Mouse (Mus musculus): ENCODE measurements at regions not wholly inside any gene's neighbourhood (a gene's known extent, or its start where the extent isn't known, plus 50 kb on each side); places are given as distances from the start of the nearest gene placed in this dataset.

DNA sequence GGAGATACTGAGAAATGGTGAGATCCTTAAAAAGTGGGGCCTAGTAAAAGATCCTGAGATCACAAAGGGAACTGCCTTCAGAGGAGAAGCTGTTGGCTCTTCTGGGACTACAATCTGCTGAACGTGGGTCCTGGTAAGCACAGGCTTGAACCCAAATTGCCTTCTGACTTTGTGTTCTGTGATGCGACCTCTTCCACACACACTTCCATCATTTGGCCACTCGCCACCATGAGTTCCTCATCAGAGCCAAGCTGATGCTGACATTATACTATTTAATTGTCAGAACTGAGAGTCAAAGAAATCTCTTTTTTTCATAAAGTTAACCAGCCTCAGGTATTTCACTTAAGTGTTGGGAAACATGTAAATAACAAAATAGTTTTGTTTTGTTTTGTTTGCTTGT is 635.1 kb downstream of the Slc4a3 start:
- Histone ChIP-seq H3K4me3 (replicated peaks; ENCODE audit: low read length) (no peak overlapping the region), H3K4me2 (replicated peaks) (no peak overlapping the region), H3K9me3 (ENCODE audit: control insufficient read depth, low read length) (no peaks in the 10 kb centered on the region), H3K27ac (no peak overlapping the region), H3K27me3 (ENCODE audit: control insufficient read depth, insufficient read depth, low read length) (no peaks in the 10 kb centered on the region), H3K36me3 (replicated peaks; ENCODE audit: control insufficient read depth, insufficient read depth) (no peaks in the 10 kb centered on the region), H3K4me1 (replicated peaks; ENCODE audit: control insufficient read depth, insufficient read depth, low read length) (no peaks in the 10 kb centered on the region), H3K9ac (no peak overlapping the region)
- 90% methylated on average over 3 of the region's 3 CpGs for WGBS
- DNase-seq (ENCODE audit: low spot score) (no peak), ATAC-seq (ENCODE audit: low FRiP score) (no peak)

DNA sequence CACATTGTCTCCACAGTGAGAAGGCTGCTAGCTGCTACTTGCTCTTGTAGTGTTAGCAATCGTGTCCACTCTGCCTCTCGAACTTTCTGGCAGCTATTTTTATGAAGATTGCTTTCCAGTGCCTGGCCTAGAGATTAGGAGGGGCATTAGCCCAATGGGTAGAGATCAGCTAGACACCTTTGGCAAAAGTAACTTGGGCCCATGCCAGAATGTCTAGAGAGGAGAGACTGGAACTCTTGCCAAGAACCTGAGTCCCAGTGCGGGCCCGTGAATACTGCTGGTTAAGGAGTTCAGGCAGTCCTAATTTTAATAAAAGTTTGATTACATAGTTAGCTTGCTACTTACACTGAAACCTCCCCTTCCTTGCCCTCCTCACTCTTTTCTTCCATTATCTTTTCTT is 648.8 kb downstream of the Slc4a3 start:
- Histone ChIP-seq H3K9me3 (ENCODE audit: control insufficient read depth, low read length) (no peaks in the 10 kb centered on the region), H3K27ac (no peak overlapping the region), H3K4me3 (replicated peaks; ENCODE audit: low read length) (no peak overlapping the region), H3K4me2 (replicated peaks) (no peak overlapping the region), H3K9ac (no peak overlapping the region), H3K4me1 (replicated peaks; ENCODE audit: control insufficient read depth, insufficient read depth, low read length) (no peaks in the 10 kb centered on the region), H3K27me3 (ENCODE audit: control insufficient read depth, insufficient read depth, low read length) (no peaks in the 10 kb centered on the region), H3K36me3 (replicated peaks; ENCODE audit: control insufficient read depth, insufficient read depth) (no peaks in the 10 kb centered on the region)
- WGBS = 76% methylated on average over 4 of the region's 4 CpGs
- DNase-seq (ENCODE audit: low spot score) (no peak), ATAC-seq (ENCODE audit: low FRiP score) (no peak)

GRCm38 (mm10) chr1:76197651-76198050 is 651.6 kb downstream of the Slc4a3 start:
- Histone ChIP-seq H3K27ac (no peak overlapping the region), H3K4me2 (replicated peaks) (no peak overlapping the region), H3K9ac (no peak overlapping the region), H3K9me3 (ENCODE audit: control insufficient read depth, low read length) (no peaks in the 10 kb centered on the region), H3K4me3 (replicated peaks; ENCODE audit: low read length) (no peak overlapping the region), H3K36me3 (replicated peaks; ENCODE audit: control insufficient read depth, insufficient read depth) (no peaks in the 10 kb centered on the region), H3K27me3 (ENCODE audit: control insufficient read depth, insufficient read depth, low read length) (no peaks in the 10 kb centered on the region), H3K4me1 (replicated peaks; ENCODE audit: control insufficient read depth, insufficient read depth, low read length) (no peaks in the 10 kb centered on the region)
- DNase-seq (ENCODE audit: low spot score) (no peak), ATAC-seq (ENCODE audit: low FRiP score) (no peak)
- 88% methylated on average over 3 of the region's 3 CpGs for WGBS

- no peak overlapping the region for H3K4me3 ChIP-seq (replicated peaks; ENCODE audit: low read length)
- H3K4me1 ChIP-seq (replicated peaks; ENCODE audit: control insufficient read depth, insufficient read depth, low read length) = no peaks in the 10 kb centered on the region
- H3K9ac ChIP-seq = no peak overlapping the region
- WGBS = 71% methylated on average over 3 of the region's 3 CpGs
- no peak overlapping the region for H3K27ac ChIP-seq
- no peak for ATAC-seq (ENCODE audit: low FRiP score)
- H3K9me3 ChIP-seq (ENCODE audit: control insufficient read depth, low read length) = no peaks in the 10 kb centered on the region
- no peak for DNase-seq (ENCODE audit: low spot score)
- H3K4me2 ChIP-seq (replicated peaks) = no peak overlapping the region
- no peaks in the 10 kb centered on the region for H3K36me3 ChIP-seq (replicated peaks; ENCODE audit: control insufficient read depth, insufficient read depth)
- H3K27me3 ChIP-seq (ENCODE audit: control insufficient read depth, insufficient read depth, low read length) = no peaks in the 10 kb centered on the region
Observed at GRCm38 (mm10) chr1:76200906-76201305, 654.8 kb downstream of the Slc4a3 start.

GRCm38 (mm10) chr1:76212486-76212885 is 666.4 kb downstream of the Slc4a3 start:
- no peak for DNase-seq (ENCODE audit: low spot score)
- H3K36me3 ChIP-seq (replicated peaks; ENCODE audit: control insufficient read depth, insufficient read depth) = no peaks in the 10 kb centered on the region
- 91% methylated on average over 5 of the region's 5 CpGs for WGBS

GRCm38 (mm10) chr1:76244721-76245120 is 698.7 kb downstream of the Slc4a3 start:
- no peaks in the 10 kb centered on the region for H3K36me3 ChIP-seq (replicated peaks; ENCODE audit: control insufficient read depth, insufficient read depth)
- peaks cover 11% of the 10 kb centered on the region for H3K4me1 ChIP-seq (replicated peaks; ENCODE audit: control insufficient read depth, insufficient read depth, low read length)
- ATAC-seq (ENCODE audit: low FRiP score) (no peak), DNase-seq (ENCODE audit: low spot score) (no peak)
- WGBS = 78% methylated on average over 3 of the region's 3 CpGs
- H3K27ac ChIP-seq = no peak overlapping the region
- H3K4me2 ChIP-seq (replicated peaks) = no peak overlapping the region
- no peak overlapping the region for H3K9ac ChIP-seq
- no peak overlapping the region for H3K4me3 ChIP-seq (replicated peaks; ENCODE audit: low read length)
- no peaks in the 10 kb centered on the region for H3K9me3 ChIP-seq (ENCODE audit: control insufficient read depth, low read length)
- H3K27me3 ChIP-seq (ENCODE audit: control insufficient read depth, insufficient read depth, low read length) = no peaks in the 10 kb centered on the region

More at GRCm38 (mm10) chr1:76212486-76212885, 666.4 kb downstream of the Slc4a3 start:
- Histone ChIP-seq H3K4me2 (replicated peaks) (no peak overlapping the region), H3K27me3 (ENCODE audit: control insufficient read depth, insufficient read depth, low read length) (no peaks in the 10 kb centered on the region), H3K4me1 (replicated peaks; ENCODE audit: control insufficient read depth, insufficient read depth, low read length) (no peaks in the 10 kb centered on the region), H3K4me3 (replicated peaks; ENCODE audit: low read length) (no peak overlapping the region), H3K9ac (no peak overlapping the region), H3K9me3 (ENCODE audit: control insufficient read depth, low read length) (no peaks in the 10 kb centered on the region), H3K27ac (no peak overlapping the region)
- no peak for ATAC-seq (ENCODE audit: low FRiP score)

GRCm38 (mm10) chr1:76246181-76246796 is 700.2 kb downstream of the Slc4a3 start:
- no peaks in the 10 kb centered on the region for H3K36me3 ChIP-seq (replicated peaks; ENCODE audit: control insufficient read depth, insufficient read depth)
- no peak overlapping the region for H3K4me3 ChIP-seq (replicated peaks; ENCODE audit: low read length)
- ATAC-seq (ENCODE audit: low FRiP score) (no peak), DNase-seq (ENCODE audit: low spot score) (no peak)
- H3K27me3 ChIP-seq (ENCODE audit: control insufficient read depth, insufficient read depth, low read length) = no peaks in the 10 kb centered on the region
- H3K9ac ChIP-seq = peak overlapping the region; percentile 7; the same call in 1 of the 2 replicates
- no peaks in the 10 kb centered on the region for H3K9me3 ChIP-seq (ENCODE audit: control insufficient read depth, low read length)
- H3K4me2 ChIP-seq (replicated peaks) = no peak overlapping the region
- H3K4me1 ChIP-seq (replicated peaks; ENCODE audit: control insufficient read depth, insufficient read depth, low read length) = peaks cover 11% of the 10 kb centered on the region
- 11% methylated on average over 8 of the region's 8 CpGs for WGBS
- H3K27ac ChIP-seq = peak overlapping the region; percentile 6; the same call in 1 of the 2 replicates

GRCm38 (mm10) chr1:76247126-76247525 is 701.1 kb downstream of the Slc4a3 start:
- ATAC-seq (ENCODE audit: low FRiP score) (no peak), DNase-seq (ENCODE audit: low spot score) (no peak)
- Histone ChIP-seq H3K4me2 (replicated peaks) (no peak overlapping the region), H3K4me1 (replicated peaks; ENCODE audit: control insufficient read depth, insufficient read depth, low read length) (peaks cover 11% of the 10 kb centered on the region), H3K4me3 (replicated peaks; ENCODE audit: low read length) (no peak overlapping the region), H3K27ac (no peak overlapping the region), H3K9ac (no peak overlapping the region), H3K9me3 (ENCODE audit: control insufficient read depth, low read length) (no peaks in the 10 kb centered on the region), H3K36me3 (replicated peaks; ENCODE audit: control insufficient read depth, insufficient read depth) (no peaks in the 10 kb centered on the region), H3K27me3 (ENCODE audit: control insufficient read depth, insufficient read depth, low read length) (no peaks in the 10 kb centered on the region)
- WGBS = 68% methylated on average over 8 of the region's 8 CpGs

- H3K4me2 ChIP-seq (replicated peaks) = no peak overlapping the region
- no peak overlapping the region for H3K9ac ChIP-seq
- no peaks in the 10 kb centered on the region for H3K9me3 ChIP-seq (ENCODE audit: control insufficient read depth, low read length)
- no peak overlapping the region for H3K4me3 ChIP-seq (replicated peaks; ENCODE audit: low read length)
- H3K27me3 ChIP-seq (ENCODE audit: control insufficient read depth, insufficient read depth, low read length) = no peaks in the 10 kb centered on the region
- no peaks in the 10 kb centered on the region; the same call in 1 of the 2 replicates for H3K4me1 ChIP-seq (replicated peaks; ENCODE audit: control insufficient read depth, insufficient read depth, low read length)
- 36% methylated on average over 4 of the region's 4 CpGs for WGBS
- H3K27ac ChIP-seq = no peak overlapping the region
- DNase-seq (ENCODE audit: low spot score) = no peak
- ATAC-seq (ENCODE audit: low FRiP score) = no peak
- no peaks in the 10 kb centered on the region for H3K36me3 ChIP-seq (replicated peaks; ENCODE audit: control insufficient read depth, insufficient read depth)
Observed at GRCm38 (mm10) chr1:76258217-76258616, 712.2 kb downstream of the Slc4a3 start.

GRCm38 (mm10) chr1:76276148-76276547 is 730.1 kb downstream of the Slc4a3 start:
- Histone ChIP-seq H3K27ac (no peak overlapping the region), H3K4me2 (replicated peaks) (no peak overlapping the region), H3K9me3 (ENCODE audit: control insufficient read depth, low read length) (no peaks in the 10 kb centered on the region), H3K27me3 (ENCODE audit: control insufficient read depth, insufficient read depth, low read length) (no peaks in the 10 kb centered on the region), H3K36me3 (replicated peaks; ENCODE audit: control insufficient read depth, insufficient read depth) (no peaks in the 10 kb centered on the region), H3K4me3 (replicated peaks; ENCODE audit: low read length) (no peak overlapping the region), H3K4me1 (replicated peaks; ENCODE audit: control insufficient read depth, insufficient read depth, low read length) (no peaks in the 10 kb centered on the region), H3K9ac (no peak overlapping the region)
- DNase-seq (ENCODE audit: low spot score) (no peak), ATAC-seq (ENCODE audit: low FRiP score) (no peak)
- WGBS = 37% methylated on average over 7 of the region's 7 CpGs
